In the genomic region with DNA sequence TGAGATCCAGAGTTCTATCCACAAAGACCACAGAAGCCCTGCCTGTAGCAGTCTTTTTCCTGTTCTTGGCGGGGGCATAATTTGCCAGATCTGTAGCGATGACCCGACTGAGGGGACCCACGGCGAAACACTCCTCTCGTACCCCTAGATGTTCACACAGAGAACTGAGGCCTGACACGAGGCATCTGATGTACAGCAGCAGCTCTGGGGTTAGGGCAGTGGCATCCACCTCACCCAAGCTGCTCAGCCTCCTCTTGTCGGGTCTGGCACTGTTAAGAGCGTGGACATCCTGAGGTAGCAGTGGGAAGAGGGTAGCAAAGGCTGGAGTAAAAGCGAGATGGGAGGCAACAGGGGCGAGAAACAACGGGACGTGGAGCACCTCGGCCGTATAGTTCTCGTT, we compare ENCODE assay signal across 7 mouse cellular contexts. TPM values are rescaled to one million over a fixed set of nuclear protein-coding genes. Genes with fewer than 3 reads are reported as not detected.
A peak's percentile ranks its signal among the peaks of the same experiment; 100 is the strongest.
DNase-seq lines count a peak whose midpoint lies in the region; ATAC-seq lines count a peak whose summit lies in the region.

No protein-coding gene starts in this region.

- no peaks in the 10 kb centered on the region for H3K36me3 ChIP-seq in megakaryocyte, embryonic 14.5 days (replicated peaks; ENCODE audit: low read length)
- H3K36me3 ChIP-seq in forebrain, embryonic 11.5 days (ENCODE audit: control insufficient read depth, insufficient read depth, low read length): no peaks in the 10 kb centered on the region
- H3K36me3 ChIP-seq in limb, embryonic 12.5 days: no peaks in the 10 kb centered on the region
- no peaks in the 10 kb centered on the region for H3K36me3 ChIP-seq in stomach, embryonic 14.5 days (ENCODE audit: control insufficient read depth, insufficient read depth, low read length)

- DNase-seq in forebrain, embryonic 11.5 days (ENCODE audit: low spot score): no peak
- DNase-seq in layer of hippocampus, adult 8-10 months (ENCODE audit: low spot score in 2 of 2): no peak

- H3K9ac ChIP-seq in forebrain, embryonic 11.5 days (ENCODE audit: low read length): peak overlapping the region; percentile 55
- H3K9ac ChIP-seq in limb, embryonic 12.5 days (replicated peaks): peak overlapping the region; percentile 62
- peak overlapping the region; percentile 55; the same call in 1 of the 2 replicates for H3K9ac ChIP-seq in stomach, embryonic 14.5 days (replicated peaks; ENCODE audit: low read depth, low read length)

- H3K9me3 ChIP-seq in megakaryocyte, embryonic 14.5 days: no peaks in the 10 kb centered on the region
- H3K9me3 ChIP-seq in forebrain, embryonic 11.5 days (ENCODE audit: control insufficient read depth, low read length): no peaks in the 10 kb centered on the region
- H3K9me3 ChIP-seq in limb, embryonic 12.5 days: no peaks in the 10 kb centered on the region
- no peaks in the 10 kb centered on the region for H3K9me3 ChIP-seq in stomach, embryonic 14.5 days (ENCODE audit: control insufficient read depth, low read depth, low read length)

- H3K4me3 ChIP-seq in megakaryocyte, embryonic 14.5 days (replicated peaks): peak overlapping the region; percentile 99
- peak overlapping the region; percentile 65 for H3K4me3 ChIP-seq in forebrain, embryonic 11.5 days (ENCODE audit: low read depth, low read length)
- peak overlapping the region; percentile 87 for H3K4me3 ChIP-seq in limb, embryonic 12.5 days (replicated peaks)
- peak overlapping the region; percentile 93 for H3K4me3 ChIP-seq in stomach, embryonic 14.5 days (ENCODE audit: low read depth, low read length)

- 25% methylated on average over 16 of the region's 16 CpGs for WGBS in forebrain, embryonic 11.5 days
- 25% methylated on average over 16 of the region's 16 CpGs for WGBS in limb, embryonic 12.5 days
- WGBS in stomach, embryonic 14.5 days: 19% methylated on average over 16 of the region's 16 CpGs

- no peak overlapping the region for H3K27ac ChIP-seq in forebrain, embryonic 11.5 days (ENCODE audit: low read depth, low read length)
- H3K27ac ChIP-seq in limb, embryonic 12.5 days: no peak overlapping the region
- H3K27ac ChIP-seq in stomach, embryonic 14.5 days (ENCODE audit: low read length): no peak overlapping the region

- peaks cover 63% of the 10 kb centered on the region for H3K4me1 ChIP-seq in megakaryocyte, embryonic 14.5 days
- 0 out of 2 replicates have a peak, but pooled peaks cover 3% of the 10 kb centered on the region for H3K4me1 ChIP-seq in forebrain, embryonic 11.5 days (replicated peaks; ENCODE audit: control insufficient read depth, insufficient read depth, low read length)
- H3K4me1 ChIP-seq in limb, embryonic 12.5 days (replicated peaks): peaks cover 14% of the 10 kb centered on the region
- peaks cover 10% of the 10 kb centered on the region for H3K4me1 ChIP-seq in stomach, embryonic 14.5 days (ENCODE audit: control insufficient read depth, insufficient read depth, low read length)

- H3K4me2 ChIP-seq in forebrain, embryonic 11.5 days (ENCODE audit: low read depth, low read length, severe bottlenecking): peak overlapping the region; percentile 93
- peak overlapping the region; percentile 99 for H3K4me2 ChIP-seq in limb, embryonic 12.5 days
- H3K4me2 ChIP-seq in stomach, embryonic 14.5 days (replicated peaks; ENCODE audit: low read depth, low read length): peak overlapping the region; percentile 96

- ATAC-seq in megakaryocyte, adult 5-6 weeks (ENCODE audit: poor library complexity, severe bottlenecking): no peak
- no peak for ATAC-seq in forebrain, embryonic 11.5 days (replicated peaks; ENCODE audit: low FRiP score)
- ATAC-seq in limb, embryonic 12.5 days (ENCODE audit: insufficient number of reproducible peaks, insufficient read depth, low FRiP score, low TSS enrichment, low read depth): no peak
- ATAC-seq in stomach, embryonic 14.5 days (ENCODE audit: insufficient number of reproducible peaks, insufficient read depth, low FRiP score, low read depth): no peak
- ATAC-seq in monocyte, adult 5-6 weeks (replicated peaks; ENCODE audit: insufficient number of reproducible peaks, low FRiP score, low TSS enrichment, poor library complexity, severe bottlenecking): no peak

- no peaks in the 10 kb centered on the region for H3K27me3 ChIP-seq in megakaryocyte, embryonic 14.5 days (replicated peaks)
- H3K27me3 ChIP-seq in forebrain, embryonic 11.5 days (ENCODE audit: control insufficient read depth, insufficient read depth, low read length): no peaks in the 10 kb centered on the region
- no peaks in the 10 kb centered on the region for H3K27me3 ChIP-seq in limb, embryonic 12.5 days
- H3K27me3 ChIP-seq in stomach, embryonic 14.5 days (ENCODE audit: control insufficient read depth, insufficient read depth, low read length): no peaks in the 10 kb centered on the region

RNA-seq across cellular contexts. Expression of a gene that starts 0.8 kb away (rescaled TPM):
- 1.2 and 2.5 TPM in 2 replicates for polyA plus RNA-seq in megakaryocyte, embryonic 14.5 days (2012; ENCODE audit: insufficient read depth, low replicate concordance)
- 10.2 TPM in 2 replicates for total RNA-seq in megakaryocyte, adult 5-6 weeks (2015)
- 6.2 and 7.5 TPM in 2 replicates for total RNA-seq in megakaryocyte, adult 5-6 weeks (2017)
- polyA plus RNA-seq in forebrain, embryonic 11.5 days (2014; fragmentation: Nextera tagmentation; extraction: Ambion mirVana): 13.3 and 15.3 TPM in 2 replicates
- 18.4 and 19.1 TPM in 2 replicates for polyA plus RNA-seq in limb, embryonic 12.5 days (2016; fragmentation: Nextera tagmentation; extraction: Ambion mirVana)
- 15.0 TPM in 2 replicates for polyA plus RNA-seq in stomach, embryonic 14.5 days (2014; fragmentation: Nextera tagmentation; extraction: Ambion mirVana)
- total RNA-seq in layer of hippocampus, adult 8-10 months (2022): 10 to 100 TPM; 25.1 to 31.7 (median 28.8) TPM
- total RNA-seq in monocyte, adult 5-6 weeks (2017): 15.9 to 34.1 TPM (median 17.1 TPM) in 3 replicates

RNA-seq across cellular contexts. Expression of a gene that starts 4.5 kb away (rescaled TPM):
- 11.5 and 77.9 TPM in 2 replicates for polyA plus RNA-seq in megakaryocyte, embryonic 14.5 days (2012; ENCODE audit: insufficient read depth, low replicate concordance)
- 55.5 and 63.8 TPM in 2 replicates for total RNA-seq in megakaryocyte, adult 5-6 weeks (2015)
- total RNA-seq in megakaryocyte, adult 5-6 weeks (2017): 115 and 117 TPM in 2 replicates
- 112 and 128 TPM in 2 replicates for polyA plus RNA-seq in forebrain, embryonic 11.5 days (2014; fragmentation: Nextera tagmentation; extraction: Ambion mirVana)
- polyA plus RNA-seq in limb, embryonic 12.5 days (2016; fragmentation: Nextera tagmentation; extraction: Ambion mirVana): 133 and 135 TPM in 2 replicates
- polyA plus RNA-seq in stomach, embryonic 14.5 days (2014; fragmentation: Nextera tagmentation; extraction: Ambion mirVana): 88.6 and 89.0 TPM in 2 replicates
- 10 to 100 TPM; 65.1 to 71.8 (median 68.0) TPM for total RNA-seq in layer of hippocampus, adult 8-10 months (2022)
- total RNA-seq in monocyte, adult 5-6 weeks (2017): 113 to 232 TPM (median 161 TPM) in 3 replicates
